Mouse (Mus musculus) left cerebral cortex, postnatal 36 days (tissue): Measurements from ENCODE around the gene Sdk2. TPM values are rescaled to one million over a fixed set of nuclear protein-coding genes. Genes with fewer than 3 reads are reported as not detected.

Experiments used
- DNase-seq, 2 experiments: peaks; one replicate each; pipeline ENCODE4 v3.0.0; 2021 to 2022; ENCODE audit warnings: low spot score in 2 of 2, mixed read lengths in 1 of 2
- intact Hi-C: fragments of 180-260 bp; cut with DNase I; formaldehyde crosslinking; loops from one replicate; pipeline ENCODE4 v1.15.1; 2025
- total RNA-seq, 2 experiments: library from RNA; stranded (reverse); gene quantifications; 2 replicates each; pipeline ENCODE4 v1.2.3; 2021

The Sdk2 gene
- total RNA-seq, 2 experiments from 2014 or later: 29.3 to 35.2 TPM

GRCm38 (mm10) chr11:113950904-113951615, 115.8 kb downstream of the Sdk2 start:
- intact Hi-C loops: no loop called here
- no peak for DNase-seq

- DNase-seq: peak; percentile 63 to 64
- intact Hi-C loops: loop anchor here (2.0 kb wide), 1 partner anchor 118 kb away; the partner anchor contains the start of gene Sdk2
These were observed 118.2 kb downstream of the Sdk2 start for GRCm38 (mm10) chr11:113948676-113949075.

GRCm38 (mm10) chr11:113942101-113942735, 124.6 kb downstream of the Sdk2 start:
- no peak for DNase-seq
- intact Hi-C loops: no loop called here

GRCm38 (mm10) chr11:113933678-113934077, 133.2 kb downstream of the Sdk2 start:
- DNase-seq: no peak
- intact Hi-C loops: no loop called here

- intact Hi-C loops: no loop called here
- no peak for DNase-seq
These were observed 133.9 kb downstream of the Sdk2 start for GRCm38 (mm10) chr11:113932909-113933308.

- DNase-seq: no peak
- intact Hi-C loops: no loop called here
These were observed 135.1 kb downstream of the Sdk2 start for GRCm38 (mm10) chr11:113931701-113932100.

- intact Hi-C loops: no loop called here
- DNase-seq: no peak
These were observed 136.7 kb downstream of the Sdk2 start for GRCm38 (mm10) chr11:113930112-113930511.

- no peak for DNase-seq
These were observed 138.0 kb downstream of the Sdk2 start for GRCm38 (mm10) chr11:113928831-113929230.

GRCm38 (mm10) chr11:113928291-113928690, 138.6 kb downstream of the Sdk2 start:
- DNase-seq: peak; percentile 39 to 49
- intact Hi-C loops: loop anchor here (5.0 kb wide), 1 partner anchor 139 kb away; the partner anchor contains the start of gene Sdk2

More at GRCm38 (mm10) chr11:113928831-113929230, 138.0 kb downstream of the Sdk2 start:
- intact Hi-C loops: loop anchor here (5.0 kb wide), 1 partner anchor 138 kb away; the partner anchor contains the start of gene Sdk2

- DNase-seq: peak; percentile 33 to 58
- intact Hi-C loops: loop anchor here (1.0 to 5.0 kb wide), 2 partner anchors 45 to 139 kb away; partner anchors contain the start of gene Sdk2
These were observed 139.0 kb downstream of the Sdk2 start for GRCm38 (mm10) chr11:113927826-113928225.

- intact Hi-C loops: loop anchor here (1.0 to 5.0 kb wide), 2 partner anchors 44 to 140 kb away; partner anchors contain the start of gene Sdk2
- peak; percentile 89 for DNase-seq
These were observed 139.6 kb downstream of the Sdk2 start for GRCm38 (mm10) chr11:113927231-113927630.

- DNase-seq: no peak
- intact Hi-C loops: no loop called here
These were observed 143.7 kb downstream of the Sdk2 start for GRCm38 (mm10) chr11:113923137-113923536.

- intact Hi-C loops: no loop called here
- peak in 1 of 2 experiments; percentile 14 for DNase-seq
These were observed 163.6 kb downstream of the Sdk2 start for GRCm38 (mm10) chr11:113903131-113903860.

GRCm38 (mm10) chr11:113901906-113902305, 164.9 kb downstream of the Sdk2 start:
- no peak for DNase-seq
- intact Hi-C loops: no loop called here

- intact Hi-C loops: no loop called here
- DNase-seq: no peak
These were observed 168.2 kb downstream of the Sdk2 start for GRCm38 (mm10) chr11:113898671-113899070.

GRCm38 (mm10) chr11:113896006-113896405, 170.8 kb downstream of the Sdk2 start:
- intact Hi-C loops: no loop called here
- DNase-seq: no peak

- DNase-seq: peak in 1 of 2 experiments; percentile 39
- intact Hi-C loops: no loop called here
These were observed 173.9 kb downstream of the Sdk2 start for GRCm38 (mm10) chr11:113892924-113893323.

- intact Hi-C loops: no loop called here
- no peak for DNase-seq
These were observed 174.8 kb downstream of the Sdk2 start for GRCm38 (mm10) chr11:113892067-113892466.

GRCm38 (mm10) chr11:113888156-113888750, 178.6 kb downstream of the Sdk2 start:
- no peak for DNase-seq
- intact Hi-C loops: no loop called here

- DNase-seq: no peak
- intact Hi-C loops: no loop called here
These were observed 180.5 kb downstream of the Sdk2 start for GRCm38 (mm10) chr11:113886299-113886698.
